Mouse (Mus musculus) bone marrow macrophage, adult 2 months (primary cell): ENCODE results near the gene Olfr516.

Experiments
- CTCF ChIP-seq: IDR thresholded peaks from 2 replicates; pipeline ENCODE4 v1.5.1; 2012; ENCODE audit warnings: low read depth, mild to moderate bottlenecking, low read length, moderate library complexity
- POLR2A ChIP-seq: IDR thresholded peaks from 2 replicates; pipeline ENCODE4 v1.6.1; 2012; ENCODE audit warnings: mild to moderate bottlenecking, low read depth, low read length, borderline replicate concordance

DNA sequence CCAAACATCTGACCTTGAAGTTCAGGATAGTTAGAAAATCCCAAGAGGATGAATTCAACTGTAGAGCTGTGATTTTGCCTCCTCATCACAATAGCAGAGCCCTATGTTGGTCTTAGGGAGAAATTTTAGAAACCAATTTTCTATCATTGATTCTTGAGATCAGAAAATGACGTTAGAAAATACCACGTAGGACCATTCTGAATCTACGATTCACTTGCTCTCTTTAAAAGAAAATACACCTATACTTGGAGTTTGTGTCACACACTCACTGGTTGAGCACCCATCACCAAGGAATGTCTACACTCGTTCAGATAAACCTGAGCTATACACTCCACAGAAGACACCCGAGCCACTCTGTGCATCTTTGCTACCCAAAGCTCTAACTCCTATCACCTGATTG is 44.0 kb upstream of the Olfr516 start, which contains the start of gene Olfr519:
- TF ChIP-seq POLR2A (no peak), CTCF (no peak)
